Mouse (Mus musculus) megakaryocyte, embryonic 14.5 days (primary cell): ENCODE measurements around the gene Plekhm1. TPM values are rescaled to one million over a fixed set of nuclear protein-coding genes. Genes with fewer than 3 reads are reported as not detected.

Experiments used
- H3K27me3 ChIP-seq: replicated peaks from 2 replicates; pipeline ENCODE3; 2012; ENCODE audit warnings: inconsistent platforms
- H3K36me3 ChIP-seq: replicated peaks from 2 replicates; pipeline ENCODE3; 2012; ENCODE audit warnings: low read length, inconsistent platforms, mixed read lengths
- H3K4me1 ChIP-seq: 2 replicates; pipeline ENCODE4 v1.6.1; 2012; ENCODE audit warnings: inconsistent platforms
- H3K4me3 ChIP-seq: replicated peaks from 2 replicates; pipeline ENCODE3; 2012; ENCODE audit warnings: moderate library complexity, mild to moderate bottlenecking, inconsistent platforms
- H3K9me3 ChIP-seq: 2 replicates; pipeline ENCODE4 v1.6.1; 2012; ENCODE audit warnings: inconsistent platforms
- FLI1 ChIP-seq: IDR thresholded peaks from 2 replicates; pipeline ENCODE4 v1.6.1; 2012; ENCODE audit warnings: low read length, inconsistent platforms, mixed read lengths
- GATA1 ChIP-seq: IDR thresholded peaks from 3 replicates; pipeline ENCODE4 v1.6.1; 2012; ENCODE audit warnings: mixed read lengths, low read length, inconsistent platforms, borderline replicate concordance
- polyA plus RNA-seq: library from polyadenylated mRNA; stranded (reverse); fragments of >175 nt; gene quantifications from 2 replicates; pipeline ENCODE4 v1.2.3, GENCODE M21; 2012; ENCODE audit warnings: low replicate concordance; ENCODE audit not compliant: insufficient read depth

Gene Plekhm1
- polyA plus RNA-seq, 1 experiment, result 8.1 TPM

GRCm38 (mm10) chr11:103337180-103337579 is 75.3 kb downstream of the Plekhm1 start:
- H3K9me3 ChIP-seq, result no peaks in the 10 kb centered on the region
- peaks cover 36% of the 10 kb centered on the region for H3K27me3 ChIP-seq
- peaks cover 18% of the 10 kb centered on the region for H3K36me3 ChIP-seq
- no peak for TF ChIP-seq GATA1
- no peak for TF ChIP-seq FLI1
- H3K4me3 ChIP-seq, result no peak overlapping the region
- H3K4me1 ChIP-seq, result peaks cover 5% of the 10 kb centered on the region; the same call in 1 of the 2 replicates

DNA sequence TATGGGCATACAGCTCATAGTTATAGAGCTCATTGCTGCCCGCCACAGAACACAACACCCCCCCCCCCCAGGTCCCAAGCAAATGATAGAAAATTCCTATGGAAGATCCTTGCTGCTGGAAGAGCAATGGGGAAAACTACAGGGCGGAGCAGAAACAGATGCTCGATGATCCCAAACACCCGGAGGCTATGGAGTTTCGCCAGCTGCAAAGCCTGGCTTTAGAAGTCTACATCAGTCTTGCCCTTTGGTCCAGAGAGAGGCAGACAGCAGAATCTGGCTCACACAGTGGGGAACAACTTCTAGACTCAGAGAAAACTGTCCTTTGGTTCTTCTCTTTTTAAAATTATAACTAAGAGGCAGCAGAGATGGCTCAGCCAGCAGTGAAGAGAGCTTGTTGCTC is 76.9 kb downstream of the Plekhm1 start:
- Histone ChIP-seq H3K36me3 (peaks cover 19% of the 10 kb centered on the region), H3K4me1 (peaks cover 5% of the 10 kb centered on the region; the same call in 1 of the 2 replicates), H3K9me3 (no peaks in the 10 kb centered on the region), H3K4me3 (no peak overlapping the region), H3K27me3 (peaks cover 31% of the 10 kb centered on the region)
- TF ChIP-seq GATA1, result no peak

GRCm38 (mm10) chr11:103334925-103335324 is 77.6 kb downstream of the Plekhm1 start:
- H3K4me3 ChIP-seq, result no peak overlapping the region
- H3K4me1 ChIP-seq, result peaks cover 5% of the 10 kb centered on the region; the same call in 1 of the 2 replicates
- peaks cover 27% of the 10 kb centered on the region for H3K27me3 ChIP-seq
- peaks cover 19% of the 10 kb centered on the region for H3K36me3 ChIP-seq
- H3K9me3 ChIP-seq, result no peaks in the 10 kb centered on the region
- TF ChIP-seq GATA1, result no peak
- TF ChIP-seq FLI1, result no peak

- no peak for TF ChIP-seq GATA1
- TF ChIP-seq FLI1, result no peak
- peaks cover 5% of the 10 kb centered on the region; the same call in 1 of the 2 replicates for H3K4me1 ChIP-seq
- peaks cover 29% of the 10 kb centered on the region for H3K27me3 ChIP-seq
- H3K36me3 ChIP-seq, result peaks cover 17% of the 10 kb centered on the region
- no peak overlapping the region for H3K4me3 ChIP-seq
- H3K9me3 ChIP-seq, result no peaks in the 10 kb centered on the region
Observed at GRCm38 (mm10) chr11:103333719-103334398, 78.6 kb downstream of the Plekhm1 start.

DNA sequence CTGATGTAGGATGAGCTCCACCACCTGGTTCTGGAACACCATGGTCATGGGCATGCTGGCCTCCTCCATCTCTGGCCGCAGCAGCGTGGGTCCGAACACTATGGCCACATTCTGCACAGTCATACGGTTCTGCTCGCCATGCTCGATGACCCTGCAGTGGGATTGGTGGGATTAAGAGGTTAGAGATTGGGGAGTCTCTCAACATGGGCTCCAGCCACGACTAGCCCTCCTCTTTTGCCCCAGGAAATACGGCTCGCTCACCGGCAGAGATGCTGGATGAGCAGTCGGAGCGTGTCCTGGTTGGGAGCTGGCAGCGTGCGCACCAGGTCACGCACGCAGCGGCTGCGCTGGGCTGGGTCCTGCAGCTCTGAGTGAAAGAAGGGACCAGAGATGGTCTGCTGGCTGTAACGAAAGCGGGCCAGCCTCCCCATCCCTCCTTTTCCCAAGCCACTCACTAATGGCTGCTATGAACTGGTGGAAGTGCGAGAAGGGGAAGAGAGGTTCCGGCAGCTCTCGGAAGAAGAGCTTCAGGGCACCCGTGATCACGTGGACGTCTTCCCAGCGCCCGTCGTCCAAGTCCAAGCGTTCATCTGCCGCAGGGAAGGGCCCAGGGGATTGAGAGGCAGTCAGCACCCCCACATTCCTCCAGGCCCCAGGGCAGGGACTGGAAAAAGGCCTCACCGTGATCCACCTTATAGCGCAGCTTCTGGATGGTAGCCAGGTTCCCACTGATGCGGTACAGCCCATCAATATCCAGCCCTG is 79.4 kb downstream of the Plekhm1 start:
- Histone ChIP-seq H3K4me1 (peaks cover 5% of the 10 kb centered on the region; the same call in 1 of the 2 replicates), H3K36me3 (peaks cover 15% of the 10 kb centered on the region), H3K27me3 (peaks cover 26% of the 10 kb centered on the region), H3K9me3 (no peaks in the 10 kb centered on the region), H3K4me3 (peak overlapping the region; percentile 42)
- TF ChIP-seq GATA1 (no peak), FLI1 (no peak)

DNA sequence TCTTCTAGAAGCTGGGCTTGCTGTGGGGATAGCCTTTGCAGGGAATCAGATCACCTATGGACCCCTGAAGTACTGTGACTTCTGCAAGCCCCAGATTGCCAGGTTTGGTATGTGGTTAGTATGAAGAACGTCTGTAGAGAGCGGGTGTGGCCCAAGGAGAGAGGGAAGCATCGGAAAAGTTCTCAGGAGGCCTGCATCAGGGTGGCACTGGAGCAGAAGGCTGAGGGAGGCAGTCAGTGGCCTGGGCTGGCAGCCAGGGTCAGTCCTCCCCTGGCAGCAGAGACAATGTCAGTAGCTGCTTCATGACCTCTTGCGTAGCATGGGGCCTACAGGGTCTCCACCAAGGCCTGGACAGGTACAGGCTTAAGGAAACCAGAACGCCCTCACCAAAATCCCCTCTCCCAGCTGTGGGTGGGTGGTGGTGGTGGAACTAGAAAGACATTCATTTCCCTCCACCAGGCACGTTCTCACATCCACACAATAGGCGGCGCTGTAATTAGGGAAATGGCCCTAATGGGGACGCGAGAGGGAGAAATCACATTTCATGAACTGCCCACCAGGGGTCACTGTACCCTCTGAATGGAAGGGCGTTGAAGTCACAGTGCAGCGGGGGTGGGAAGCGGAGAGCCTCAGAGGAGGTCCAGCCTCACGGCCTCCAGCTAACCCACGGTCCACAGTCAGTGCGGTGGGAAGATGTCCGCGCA is 80.1 kb downstream of the Plekhm1 start:
- peaks cover 5% of the 10 kb centered on the region; the same call in 1 of the 2 replicates for H3K4me1 ChIP-seq

DNA sequence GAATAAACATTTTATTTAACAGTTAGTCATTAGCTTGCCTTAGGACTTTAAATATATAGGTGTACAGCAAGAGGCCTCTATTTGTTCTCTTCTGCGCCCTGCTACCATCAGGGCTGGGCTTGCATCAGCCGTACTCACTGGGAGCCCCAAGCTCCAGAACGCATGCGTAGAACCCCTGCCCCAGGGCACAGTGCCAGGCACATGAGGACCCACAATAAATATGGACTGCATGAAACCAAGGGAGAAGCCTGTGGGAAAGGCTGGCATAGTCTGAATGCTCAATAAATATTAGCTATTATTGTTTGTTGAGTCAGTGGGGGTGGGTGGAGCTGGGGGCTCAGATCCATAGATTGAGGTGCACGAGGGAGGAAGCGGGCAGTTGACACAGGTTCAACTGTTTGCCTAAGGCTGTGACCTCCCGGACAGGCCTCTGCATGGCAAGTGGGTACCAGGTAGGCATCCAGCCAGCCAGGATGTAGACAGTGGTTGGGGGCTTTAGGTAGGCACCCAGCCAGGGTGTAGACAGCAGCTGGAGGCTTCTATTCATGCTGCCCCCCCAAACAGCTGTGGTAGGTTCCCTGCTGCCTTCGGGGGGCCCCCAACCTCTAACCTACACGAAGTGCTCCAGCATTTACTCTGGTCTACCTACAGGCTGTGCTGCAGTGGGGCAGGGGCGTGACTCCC is 80.8 kb downstream of the Plekhm1 start:
- Histone ChIP-seq H3K9me3 (no peaks in the 10 kb centered on the region), H3K4me3 (no peak overlapping the region), H3K36me3 (peaks cover 15% of the 10 kb centered on the region), H3K4me1 (peaks cover 8% of the 10 kb centered on the region; the same call in 1 of the 2 replicates), H3K27me3 (peaks cover 24% of the 10 kb centered on the region)
- TF ChIP-seq GATA1 (no peak), FLI1 (no peak)

More for the DNA sequence above, 80.1 kb downstream of the Plekhm1 start:
- Histone ChIP-seq H3K9me3 (no peaks in the 10 kb centered on the region), H3K27me3 (peaks cover 24% of the 10 kb centered on the region), H3K36me3 (peaks cover 15% of the 10 kb centered on the region), H3K4me3 (peak overlapping the region; percentile 42)
- no peak for TF ChIP-seq GATA1
- no peak for TF ChIP-seq FLI1

DNA sequence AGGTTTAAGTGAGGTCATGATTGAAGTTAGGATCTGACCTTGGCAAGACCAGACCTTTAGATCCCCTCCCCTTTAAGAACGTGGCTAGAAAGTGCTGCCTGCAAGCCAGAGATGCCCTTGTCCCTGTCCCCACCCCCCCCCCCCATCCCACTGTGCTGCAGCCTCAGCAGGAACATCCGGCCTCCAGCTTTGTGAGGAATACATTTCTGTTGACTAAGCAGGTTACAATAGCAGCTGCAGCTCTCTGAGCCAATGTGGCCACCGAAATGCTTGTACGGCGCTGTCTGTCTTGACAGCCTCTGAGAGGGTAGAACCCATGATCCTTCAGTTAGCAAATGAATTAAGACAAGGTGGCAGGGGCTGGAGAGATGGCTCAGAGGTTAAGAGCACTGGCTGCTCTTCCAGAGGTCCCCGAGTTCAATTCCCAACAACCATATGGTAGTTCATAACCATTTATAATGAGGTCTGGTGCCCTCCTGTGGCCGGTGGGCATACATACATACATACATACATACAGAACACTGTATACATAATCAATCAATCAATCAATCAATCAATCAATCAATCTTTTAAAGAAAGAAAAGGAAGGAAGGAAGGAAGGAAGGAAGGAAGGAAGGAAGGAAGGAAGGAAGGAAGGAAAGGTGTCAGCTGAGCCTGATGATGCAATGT is 81.7 kb downstream of the Plekhm1 start:
- peaks cover 9% of the 10 kb centered on the region; the same call in 1 of the 2 replicates for H3K4me1 ChIP-seq
- peaks cover 15% of the 10 kb centered on the region for H3K36me3 ChIP-seq
- H3K9me3 ChIP-seq, result peaks cover 3% of the 10 kb centered on the region
- H3K4me3 ChIP-seq, result no peak overlapping the region
- peaks cover 24% of the 10 kb centered on the region for H3K27me3 ChIP-seq
- TF ChIP-seq GATA1 (no peak), FLI1 (no peak)

DNA sequence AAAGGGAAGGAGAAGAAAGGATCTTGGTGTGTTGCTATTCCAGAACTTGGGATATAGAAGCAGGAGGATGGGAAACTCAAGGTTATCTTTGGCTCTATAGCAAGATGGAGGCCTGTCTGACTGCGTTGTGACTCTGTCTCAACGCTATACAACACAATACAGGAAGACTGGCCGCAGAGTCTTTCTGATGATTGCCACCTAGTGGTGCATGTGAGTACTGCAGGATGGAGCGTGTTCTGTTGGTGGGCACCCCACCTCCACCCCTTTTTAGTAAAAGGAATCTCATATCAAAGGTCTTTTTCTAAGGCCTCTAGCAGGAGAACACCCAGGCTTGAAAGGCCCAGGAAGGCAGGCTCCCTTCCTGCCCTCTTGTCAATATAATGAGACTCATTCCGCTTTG is 85.5 kb downstream of the Plekhm1 start:
- Histone ChIP-seq H3K9me3 (peaks cover 5% of the 10 kb centered on the region), H3K27me3 (peaks cover 30% of the 10 kb centered on the region), H3K36me3 (no peaks in the 10 kb centered on the region), H3K4me1 (peaks cover 5% of the 10 kb centered on the region; the same call in 1 of the 2 replicates), H3K4me3 (no peak overlapping the region)
- no peak for TF ChIP-seq GATA1
